Mouse (Mus musculus) myocyte (in vitro differentiated cells): ENCODE results near the gene Hoxa4.

Experiments
- E2F4 ChIP-seq: IDR thresholded peaks from one replicate; pipeline ENCODE4 v1.6.1; 2011; ENCODE audit warnings: mild to moderate bottlenecking, control low read depth, moderate library complexity; ENCODE audit not compliant: insufficient read depth
- POLR2A ChIP-seq: IDR thresholded peaks from one replicate; pipeline ENCODE4 v1.6.1; 2011; ENCODE audit warnings: low read depth, mild to moderate bottlenecking, control low read depth, moderate library complexity; ENCODE audit not compliant: insufficient read length
- POLR2AphosphoS2 ChIP-seq: IDR thresholded peaks from one replicate; pipeline ENCODE4 v1.6.1; 2011; ENCODE audit warnings: low read depth, control low read depth; ENCODE audit not compliant: insufficient read length
- REST ChIP-seq: IDR thresholded peaks from one replicate; pipeline ENCODE4 v1.6.1; 2011; ENCODE audit warnings: mild to moderate bottlenecking, control low read depth, moderate library complexity; ENCODE audit not compliant: insufficient read depth, insufficient read length
- TCF3 ChIP-seq: IDR thresholded peaks from one replicate; pipeline ENCODE4 v1.6.1; 2011; ENCODE audit warnings: low read depth, control low read depth; ENCODE audit not compliant: insufficient read length

DNA sequence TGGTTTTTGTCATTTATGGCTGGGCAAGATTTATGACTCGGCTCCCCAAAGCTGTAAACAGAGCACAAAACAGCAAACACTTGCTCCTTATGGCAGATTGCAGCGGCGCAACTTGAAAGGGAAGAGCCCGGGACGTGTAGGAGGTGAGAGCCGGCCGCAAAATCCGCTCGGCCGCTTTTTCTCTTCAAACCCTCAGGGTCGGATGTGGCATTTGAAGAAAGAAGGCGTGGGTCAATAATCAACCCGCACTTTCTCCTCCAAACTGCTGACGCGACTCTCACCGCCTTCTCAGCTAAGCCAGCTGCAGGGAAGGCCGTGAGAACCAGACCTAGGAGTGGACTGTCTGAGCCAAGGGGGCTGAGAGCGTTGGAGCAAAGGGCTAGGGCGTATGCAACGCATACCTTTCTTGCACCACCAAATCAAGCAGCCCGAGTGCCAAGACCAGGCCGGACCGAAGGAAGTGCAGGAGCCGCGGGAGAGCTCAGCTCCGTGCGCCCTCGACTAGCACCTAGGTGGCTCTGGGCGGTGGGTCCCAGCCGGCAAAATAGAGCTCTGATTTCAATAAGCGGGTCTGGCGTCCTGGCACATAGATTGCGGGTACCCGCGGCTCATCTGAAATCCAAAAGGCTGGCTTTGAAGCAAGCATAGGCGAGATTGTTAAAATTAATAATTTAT lies 14.4 kb downstream of the Hoxa4 start, which contains the start of gene 5730596B20Rik:
- TF ChIP-seq TCF3 (no peak), POLR2A (no peak), REST (no peak), E2F4 (no peak), POLR2AphosphoS2 (no peak)
